Mouse (Mus musculus): ENCODE measurements around the gene Immp2l.

The Immp2l gene

DNA sequence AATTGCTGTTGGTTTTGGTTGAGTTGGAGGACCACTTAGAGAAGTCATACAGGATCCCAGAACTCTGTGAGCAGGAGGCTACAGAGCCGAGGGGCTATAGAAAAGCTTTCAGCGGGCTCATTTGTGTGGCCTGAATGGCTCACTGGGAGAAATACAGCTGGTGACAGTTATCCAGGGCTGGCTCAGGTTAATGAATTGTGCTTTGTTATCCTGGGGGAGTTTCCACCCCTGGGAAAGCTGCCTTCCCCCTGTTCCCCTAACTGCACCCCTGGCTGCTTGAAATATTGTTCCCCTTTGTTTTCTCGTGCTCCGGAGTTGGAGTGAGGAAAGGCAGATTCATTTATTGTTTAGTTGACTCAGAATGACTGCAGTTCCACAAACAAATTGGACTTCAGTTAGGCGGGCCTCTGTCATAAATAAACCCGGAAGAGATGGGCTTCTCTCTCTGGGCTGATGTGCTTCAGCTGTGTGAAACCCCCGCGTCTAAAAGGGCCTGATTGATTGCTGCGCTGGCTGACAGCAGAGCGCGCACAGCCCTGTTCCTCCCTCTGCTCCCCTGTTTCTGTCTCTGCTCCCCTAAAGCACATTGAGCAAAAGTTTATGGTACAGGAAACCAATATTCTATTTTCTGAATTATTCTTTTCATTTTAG is 291.0 kb downstream of the Immp2l start:
- no peak for DNase-seq (ENCODE audit: low spot score in 2 of 2)

GRCm38 (mm10) chr12:41315871-41316270 is 292.0 kb downstream of the Immp2l start:
- no peak for DNase-seq (ENCODE audit: low spot score in 2 of 2)

GRCm38 (mm10) chr12:41316426-41316825 is 292.5 kb downstream of the Immp2l start:
- DNase-seq (ENCODE audit: low spot score in 2 of 2): no peak

DNA sequence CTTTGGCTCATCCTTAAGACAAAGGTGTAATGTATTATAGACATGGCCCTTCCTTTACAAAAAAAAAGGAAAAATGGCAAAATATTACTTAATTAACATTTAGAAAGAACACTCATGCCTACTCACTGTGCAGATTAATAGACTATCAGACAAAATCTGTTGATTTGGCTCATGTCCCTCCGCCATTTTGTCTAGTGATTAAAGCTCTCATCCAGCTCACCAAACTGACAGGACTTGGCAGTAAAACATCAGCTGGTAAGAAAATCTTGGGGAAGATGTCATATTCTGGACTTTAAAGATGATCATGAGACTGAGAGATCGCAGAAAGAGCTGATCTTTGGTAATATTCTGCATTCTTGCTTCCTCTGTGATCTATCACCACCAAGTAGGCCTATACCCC is 293.5 kb downstream of the Immp2l start:
- no peak for DNase-seq (ENCODE audit: low spot score in 2 of 2)

GRCm38 (mm10) chr12:41322018-41322417 is 298.1 kb downstream of the Immp2l start:
- DNase-seq (ENCODE audit: low spot score in 2 of 2): no peak

- no peak for DNase-seq (ENCODE audit: low spot score in 2 of 2)
Measured at GRCm38 (mm10) chr12:41324418-41324817, 300.5 kb downstream of the Immp2l start.

DNA sequence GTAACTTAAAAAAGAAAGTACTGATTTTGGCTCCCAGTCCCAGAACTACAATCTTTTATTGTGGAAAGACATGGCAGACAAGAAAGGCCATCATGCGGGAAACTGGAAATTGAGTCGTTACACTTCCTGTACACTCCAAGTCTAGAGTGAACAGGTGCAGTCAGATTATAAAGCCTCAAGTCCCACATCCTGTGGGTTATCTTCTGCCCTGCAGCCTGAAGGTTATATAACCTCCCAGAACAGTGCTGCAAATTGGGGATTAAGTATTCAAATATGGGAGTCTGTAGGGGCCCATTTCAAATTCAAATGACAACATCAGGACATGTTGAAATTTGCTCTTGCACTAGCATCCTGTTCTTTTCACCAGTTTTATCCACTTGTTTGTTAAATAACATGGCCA is 301.9 kb downstream of the Immp2l start:
- DNase-seq (ENCODE audit: low spot score in 2 of 2): no peak

- no peak for DNase-seq (ENCODE audit: low spot score in 2 of 2)
Measured at GRCm38 (mm10) chr12:41330988-41331671, 307.2 kb downstream of the Immp2l start.

- no peak for DNase-seq (ENCODE audit: low spot score in 2 of 2)
Measured at GRCm38 (mm10) chr12:41345621-41346020, 321.7 kb downstream of the Immp2l start.

GRCm38 (mm10) chr12:41347494-41347893 is 323.6 kb downstream of the Immp2l start:
- DNase-seq (ENCODE audit: low spot score in 2 of 2): no peak

DNA sequence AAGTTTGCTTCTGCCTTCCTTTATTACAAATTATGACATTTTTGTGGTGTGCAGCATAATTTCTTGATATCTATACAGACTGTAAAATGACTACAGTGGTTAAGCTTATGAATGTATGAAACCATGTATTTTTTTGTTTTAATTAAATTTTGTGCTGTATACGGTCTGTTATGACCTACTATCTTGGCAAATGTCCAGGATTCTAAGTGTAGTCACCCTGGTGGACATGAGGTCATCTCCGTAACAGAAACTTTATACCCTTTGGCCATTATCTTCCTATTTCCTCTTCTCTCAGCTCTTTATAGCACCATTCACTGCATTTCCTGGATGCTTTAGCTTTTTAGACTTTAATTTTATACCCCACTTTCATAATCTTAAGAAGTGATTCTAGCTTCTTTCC is 325.5 kb downstream of the Immp2l start:
- no peak for DNase-seq (ENCODE audit: low spot score in 2 of 2)

- no peak for DNase-seq (ENCODE audit: low spot score in 2 of 2)
Measured at GRCm38 (mm10) chr12:41349814-41350213, 325.9 kb downstream of the Immp2l start.

DNA sequence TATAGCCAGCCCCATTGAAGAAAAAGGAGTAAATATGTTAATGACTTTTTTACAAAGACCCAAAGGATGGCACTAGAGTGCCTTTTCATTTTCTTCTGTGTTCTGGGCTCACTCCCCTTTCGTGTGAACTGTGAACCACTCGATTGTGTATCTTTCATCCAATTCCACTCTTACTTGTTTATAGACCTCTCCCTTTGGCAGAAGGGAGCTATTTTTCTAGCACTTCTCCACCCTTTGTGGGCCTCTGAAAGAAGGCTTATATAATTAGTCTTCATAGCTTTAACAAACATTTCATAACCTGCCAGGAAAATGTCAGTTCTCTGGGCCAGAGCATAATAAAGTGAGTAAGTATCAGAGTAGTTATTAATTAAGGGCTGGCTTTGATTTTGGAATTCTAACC is 327.4 kb downstream of the Immp2l start:
- DNase-seq (ENCODE audit: low spot score in 2 of 2): no peak

GRCm38 (mm10) chr12:41354857-41355256 is 331.0 kb downstream of the Immp2l start:
- DNase-seq (ENCODE audit: low spot score in 2 of 2): no peak

- no peak for DNase-seq (ENCODE audit: low spot score in 2 of 2)
Measured at GRCm38 (mm10) chr12:41356040-41356439, 332.1 kb downstream of the Immp2l start.

- no peak for DNase-seq (ENCODE audit: low spot score in 2 of 2)
Measured at GRCm38 (mm10) chr12:41386685-41387084, 362.8 kb downstream of the Immp2l start.

GRCm38 (mm10) chr12:41394231-41394630 is 370.3 kb downstream of the Immp2l start:
- DNase-seq (ENCODE audit: low spot score in 2 of 2): peak in 1 of 2 experiments; percentile 5

GRCm38 (mm10) chr12:41401136-41401535 is 377.2 kb downstream of the Immp2l start:
- DNase-seq (ENCODE audit: low spot score in 2 of 2): no peak

- DNase-seq (ENCODE audit: low spot score in 2 of 2): no peak
Measured at GRCm38 (mm10) chr12:41401923-41402322, 378.0 kb downstream of the Immp2l start.

DNA sequence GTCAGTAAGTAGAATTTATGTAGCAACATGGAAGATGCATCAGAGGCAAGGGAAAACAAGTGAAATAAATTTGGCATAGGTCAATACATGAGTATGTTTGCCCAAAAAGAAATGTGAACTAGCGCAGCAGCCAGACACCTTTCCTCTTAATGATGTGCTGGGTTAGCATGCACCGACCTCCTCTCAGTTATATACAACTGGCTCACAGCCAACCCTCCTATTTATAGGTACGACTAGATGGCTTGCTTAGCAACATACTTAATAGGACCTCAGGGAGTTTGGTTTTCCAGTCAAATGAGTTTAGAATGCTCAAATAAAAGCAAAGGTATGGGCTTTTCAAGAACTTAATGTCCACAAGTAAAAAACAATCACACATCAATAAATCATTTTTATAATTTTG is 385.5 kb downstream of the Immp2l start:
- DNase-seq (ENCODE audit: low spot score in 2 of 2): no peak

DNA sequence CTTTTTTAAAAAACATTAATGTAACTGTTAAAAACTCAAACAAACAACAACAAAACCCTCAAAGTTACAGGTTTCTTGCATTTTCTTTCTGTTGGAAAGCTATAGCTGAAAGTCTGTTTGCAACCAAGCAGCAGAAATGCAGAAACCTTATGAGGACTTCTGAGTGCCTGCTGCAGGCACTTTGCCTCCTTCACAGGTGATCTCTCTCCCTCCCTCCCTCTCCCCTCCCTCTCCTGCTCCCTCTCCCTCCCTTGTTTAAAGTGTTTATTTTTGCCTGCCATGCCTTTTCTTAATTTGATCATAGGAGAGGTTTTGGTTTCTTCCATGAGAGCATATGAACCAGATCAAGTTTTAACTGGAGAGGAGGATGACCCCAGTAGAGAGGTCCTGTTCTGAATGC is 392.7 kb downstream of the Immp2l start:
- no peak for DNase-seq (ENCODE audit: low spot score in 2 of 2)

DNA sequence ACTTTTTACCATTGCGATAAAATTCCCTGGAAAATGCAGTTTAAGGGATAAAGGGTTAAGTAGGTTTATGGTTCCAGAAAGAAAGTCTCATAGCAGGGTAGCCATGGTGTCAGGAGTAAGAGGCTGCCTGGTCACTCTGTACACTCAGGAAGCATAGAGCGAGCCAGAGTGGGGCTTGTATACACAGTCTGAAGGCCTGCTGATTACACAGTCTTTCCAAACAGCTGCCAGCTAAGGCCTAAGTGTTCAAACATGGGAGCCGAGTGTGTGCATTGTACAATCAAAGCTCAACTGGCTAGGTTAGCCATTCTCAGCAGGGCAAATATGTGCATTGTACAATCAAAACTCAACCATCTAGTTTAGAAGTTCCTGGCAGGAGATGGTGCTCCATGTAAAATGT is 393.2 kb downstream of the Immp2l start:
- no peak for DNase-seq (ENCODE audit: low spot score in 2 of 2)

GRCm38 (mm10) chr12:41417961-41418360 is 394.1 kb downstream of the Immp2l start:
- DNase-seq (ENCODE audit: low spot score in 2 of 2): no peak
